Mouse (Mus musculus): ENCODE measurements around the gene Chrna5. TPM values are rescaled to one million over a fixed set of nuclear protein-coding genes. Genes with fewer than 3 reads are reported as not detected.

Chrna5 gene
- total RNA-seq, 2 experiments from 2014 or later = not detected

- DNase-seq = no peak
- intact Hi-C loops (cut with DNase I) = no loop called here
Observed at GRCm38 (mm10) chr9:55016926-55017325, 36.2 kb downstream of the Chrna5 start.

GRCm38 (mm10) chr9:55023326-55023725 is 42.6 kb downstream of the Chrna5 start:
- DNase-seq = no peak

GRCm38 (mm10) chr9:55023902-55024583 is 43.4 kb downstream of the Chrna5 start:
- intact Hi-C loops (cut with DNase I) = loop anchor here (1.0 to 2.0 kb wide), 2 partner anchors 86 to 289 kb away; no protein-coding TSS in a partner anchor
- peak; percentile 78 to 89 for DNase-seq

More at GRCm38 (mm10) chr9:55023326-55023725, 42.6 kb downstream of the Chrna5 start:
- intact Hi-C loops (cut with DNase I) = no loop called here

GRCm38 (mm10) chr9:55025534-55026274 is 45.0 kb downstream of the Chrna5 start:
- intact Hi-C loops (cut with DNase I) = loop anchor here (2.0 kb wide), 1 partner anchor 287 kb away; no protein-coding TSS in a partner anchor
- DNase-seq = no peak

- intact Hi-C loops (cut with DNase I) = no loop called here
- peak in 1 of 2 experiments; percentile 9 for DNase-seq
Observed at GRCm38 (mm10) chr9:55026275-55026663, 45.6 kb downstream of the Chrna5 start, which contains the start of gene Chrna3. Gene Chrna3, minus strand, starts transcription at chr9:55026562.

GRCm38 (mm10) chr9:55031435-55032167 is 50.9 kb downstream of the Chrna5 start:
- intact Hi-C loops (cut with DNase I) = no loop called here
- DNase-seq = no peak

GRCm38 (mm10) chr9:55038948-55039347 is 58.3 kb downstream of the Chrna5 start:
- intact Hi-C loops (cut with DNase I) = no loop called here
- no peak for DNase-seq

GRCm38 (mm10) chr9:55039983-55040382 is 59.3 kb downstream of the Chrna5 start:
- intact Hi-C loops (cut with DNase I) = no loop called here
- DNase-seq = no peak

- intact Hi-C loops (cut with DNase I) = no loop called here
- DNase-seq = no peak
Observed at GRCm38 (mm10) chr9:55041389-55041788, 60.7 kb downstream of the Chrna5 start.

GRCm38 (mm10) chr9:55043688-55044087 is 63.0 kb downstream of the Chrna5 start:
- no peak for DNase-seq
- intact Hi-C loops (cut with DNase I) = no loop called here

GRCm38 (mm10) chr9:55045001-55045400 is 64.3 kb downstream of the Chrna5 start:
- intact Hi-C loops (cut with DNase I) = no loop called here
- no peak for DNase-seq

GRCm38 (mm10) chr9:55046764-55047163 is 66.1 kb downstream of the Chrna5 start:
- DNase-seq = no peak
- intact Hi-C loops (cut with DNase I) = no loop called here

GRCm38 (mm10) chr9:55048211-55048880 is 67.7 kb downstream of the Chrna5 start, which contains the start of gene Chrnb4:
Gene Chrnb4, minus strand, starts transcription at chr9:55048779.
- no peak for DNase-seq

GRCm38 (mm10) chr9:55055386-55055930 is 74.8 kb downstream of the Chrna5 start:
- intact Hi-C loops (cut with DNase I) = no loop called here
- no peak for DNase-seq

More at GRCm38 (mm10) chr9:55048211-55048880, 67.7 kb downstream of the Chrna5 start, which contains the start of gene Chrnb4:
- intact Hi-C loops (cut with DNase I) = no loop called here

Other genes with a start within 250 kb of the Chrna5 start
- gene Wdr61, start 246.4 kb upstream of the Chrna5 start, total RNA-seq (2021) = 10 to 100 TPM; 32.7 to 34.7 TPM
- gene Crabp1, start 216.1 kb upstream of the Chrna5 start, total RNA-seq (2021) = not detected
- 10 to 100 TPM; 40.1 to 40.9 TPM for gene Ireb2, start 117.1 kb upstream of the Chrna5 start, total RNA-seq (2021)
- gene Hykk, start 63.6 kb upstream of the Chrna5 start, total RNA-seq (2021) = 1 to 10 TPM; 1.2 to 1.7 TPM
- gene Psma4, start 30.1 kb upstream of the Chrna5 start, total RNA-seq (2021) = 100 to 1,000 TPM; 127 to 132 TPM
- not detected for gene AY074887, start 29.9 kb upstream of the Chrna5 start, total RNA-seq (2021)
- under 1 TPM in 1 of 2 experiments, not detected in 1; 0.12 TPM for gene Chrna3, start 45.7 kb downstream of the Chrna5 start, total RNA-seq (2021)
- gene Chrnb4, start 67.9 kb downstream of the Chrna5 start, total RNA-seq (2021) = not detected
- 10 to 100 TPM; 25.1 to 26.3 TPM for gene Ube2q2, start 168.0 kb downstream of the Chrna5 start, total RNA-seq (2021)
- 10 to 100 TPM; 30.8 to 32.9 TPM for gene Fbxo22, start 228.0 kb downstream of the Chrna5 start, total RNA-seq (2021)